Mouse (Mus musculus) heart, postnatal 14 days (tissue): ENCODE data around the gene Cnmd. TPM values are rescaled to one million over a fixed set of nuclear protein-coding genes. Genes with fewer than 3 reads are reported as not detected.

ENCODE experiments used
- total RNA-seq, 2 experiments: library from RNA; stranded (reverse); gene quantifications; 2 replicates each; pipeline ENCODE4 v1.2.3; 2021

Gene Cnmd
- total RNA-seq, 2 experiments from 2014 or later: 0.24 to 0.74 TPM

Other genes with a start within 250 kb of the Cnmd start
- 10 to 100 TPM in 1 of 2 experiments, 1 to 10 TPM in 1; 10.0 to 10.9 TPM for gene Kbtbd7, start 235.7 kb downstream of the Cnmd start, total RNA-seq
- under 1 TPM; 0.31 to 0.41 TPM for gene Kbtbd6, start 210.3 kb downstream of the Cnmd start, total RNA-seq
- gene Elf1, start 181.0 kb downstream of the Cnmd start, total RNA-seq: 10 to 100 TPM; 20.8 to 21.5 TPM
- 10 to 100 TPM; 19.8 to 21.8 TPM for gene Wbp4, start 180.7 kb downstream of the Cnmd start, total RNA-seq
- 10 to 100 TPM; 70.4 to 72.2 TPM for gene Sugt1, start 74.5 kb downstream of the Cnmd start, total RNA-seq
- gene Pcdh8, start 109.1 kb upstream of the Cnmd start, total RNA-seq: under 1 TPM in 1 of 2 experiments, not detected in 1; 0.07 TPM